Mouse (Mus musculus) liver, embryonic 14 days (tissue): ENCODE results near the gene Pax4. TPM values are rescaled to one million over a fixed set of nuclear protein-coding genes. Genes with fewer than 3 reads are reported as not detected.

Experiments
- polyA plus RNA-seq: library from polyadenylated mRNA; depleted of rRNA; stranded (reverse); fragments of >200 nt; gene quantifications from 2 replicates; pipeline ENCODE4 v1.2.3, GENCODE M21; 2012; rRNA removed

Pax4 gene
- not detected in 2 replicates for polyA plus RNA-seq

DNA sequence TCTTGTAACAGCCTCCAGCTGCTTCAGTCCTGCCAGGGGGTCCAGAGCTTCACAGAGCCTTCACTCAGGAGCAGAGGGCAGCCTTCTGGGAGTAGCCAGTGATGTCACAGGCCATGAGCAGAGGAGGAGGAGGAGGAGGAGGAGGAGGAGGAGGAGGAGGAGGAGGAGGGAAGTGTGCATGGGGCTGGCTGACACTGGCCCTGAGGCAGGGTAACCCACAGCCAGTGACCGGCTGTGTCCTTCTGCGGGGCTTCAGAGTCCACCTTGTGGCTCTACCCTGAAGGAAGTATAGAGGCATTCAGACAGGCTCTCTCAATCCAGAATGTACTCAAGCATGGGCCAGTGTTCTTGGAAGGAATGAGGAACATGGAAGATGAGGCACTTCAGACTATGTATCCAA, at the start of gene Pax4:
Gene Pax4, minus strand, starts transcription at position 101 of the 400 bp plus-strand sequence.

DNA sequence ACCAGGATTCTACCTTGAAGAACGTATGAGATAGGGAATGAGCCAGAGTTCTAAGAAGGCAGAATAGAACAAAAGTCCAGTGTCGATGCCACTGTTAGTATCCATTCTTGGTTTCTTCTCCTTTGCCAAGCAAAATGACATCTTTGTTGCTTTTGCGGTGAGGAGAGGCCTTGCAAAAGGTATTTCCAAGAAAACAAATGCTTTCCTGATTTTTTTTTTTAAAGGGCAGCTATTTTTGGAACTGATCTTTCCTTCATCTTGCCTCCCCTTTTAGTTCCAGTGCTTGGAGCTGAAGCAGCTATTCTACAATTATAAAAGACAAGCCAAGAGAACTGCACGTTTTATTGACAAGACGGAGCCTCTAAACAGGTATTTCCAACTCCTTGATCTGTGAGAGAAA, 25.7 kb upstream of the Pax4 start, which contains the start of gene Snd1:
Gene Snd1, plus strand, starts transcription at position 301 of the 400 bp plus-strand sequence.

DNA sequence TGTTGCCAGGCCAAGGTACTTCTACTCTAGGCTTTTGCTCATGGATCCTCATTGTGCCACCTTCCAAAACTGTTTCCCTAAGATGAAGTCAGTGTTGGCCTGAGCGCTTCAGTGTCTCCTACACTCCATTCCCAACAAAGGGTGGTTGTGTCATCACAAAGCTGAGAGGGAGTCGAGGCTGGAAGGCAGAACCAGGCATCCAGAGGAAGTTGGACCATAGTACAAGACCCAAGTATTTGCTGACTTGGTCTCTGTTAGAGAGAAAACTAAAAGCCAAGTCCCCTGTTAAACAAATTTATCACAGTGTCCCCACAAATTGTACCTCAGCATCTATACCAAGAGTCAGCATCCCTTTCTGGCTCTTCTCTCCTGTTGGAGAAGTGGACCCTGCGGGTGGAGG, 20.9 kb downstream of the Pax4 start, which contains the start of gene Gcc1:
Gene Gcc1, minus strand, starts transcription at position 101 of the 400 bp plus-strand sequence.

DNA sequence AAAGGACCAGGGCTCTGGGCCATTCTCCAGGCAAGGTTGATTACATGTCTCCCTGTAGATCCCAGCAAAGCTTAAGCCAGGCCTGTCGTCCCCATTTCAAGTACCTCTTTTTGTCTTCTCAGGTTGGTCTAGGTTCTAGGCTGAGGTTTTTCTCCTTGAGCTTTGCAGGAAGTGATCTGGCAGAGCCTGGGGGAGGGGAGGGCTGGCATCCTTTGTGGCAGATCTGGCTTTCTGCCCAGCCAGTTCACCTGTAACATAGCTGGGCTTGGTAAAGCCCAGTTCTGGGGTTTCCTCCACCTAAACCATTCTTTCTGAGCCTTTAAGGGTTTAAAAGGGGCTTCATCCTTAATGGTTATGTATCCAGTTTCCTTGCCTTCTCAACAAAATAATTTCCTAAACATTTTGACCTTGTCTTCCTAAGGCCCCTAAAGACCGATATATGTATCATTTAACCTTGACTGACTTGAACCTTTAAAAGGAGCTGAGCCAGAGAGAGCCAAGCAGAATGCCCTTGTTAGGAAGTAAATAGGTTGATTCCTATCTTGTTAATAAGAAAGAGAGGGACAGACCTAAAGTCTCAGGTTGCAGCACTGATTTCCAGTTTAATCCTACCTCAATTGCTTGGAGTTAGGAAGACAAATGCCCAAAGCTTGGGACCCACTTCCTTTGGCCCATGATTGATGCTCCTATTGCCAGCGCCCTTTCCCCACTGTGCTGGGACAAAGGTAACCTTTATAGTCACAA, 21.9 kb downstream of the Pax4 start, which contains the start of gene Fscn3:
Gene Fscn3, plus strand, starts transcription at position 694 of the 744 bp plus-strand sequence.

DNA sequence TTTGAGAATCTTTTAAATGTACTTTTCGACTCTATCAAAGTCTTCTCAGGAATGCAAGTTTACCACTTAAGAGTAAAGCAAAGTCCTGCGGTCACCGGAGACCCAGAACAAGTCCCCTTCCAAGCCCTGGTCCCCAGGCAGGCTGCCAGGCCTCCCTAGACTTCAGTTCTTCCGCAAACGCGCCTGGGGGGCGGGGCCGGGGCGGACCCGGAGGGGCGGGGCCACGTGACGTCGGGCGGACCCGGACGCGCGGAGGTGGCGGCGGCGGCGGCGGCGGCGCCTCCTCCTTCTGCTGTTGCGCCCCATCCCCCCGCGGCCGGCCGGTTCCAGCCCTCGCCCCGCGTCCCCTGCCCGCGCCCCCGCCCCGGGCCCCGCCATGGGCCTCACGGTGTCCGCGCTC, 25.8 kb downstream of the Pax4 start, which contains the start of gene Arf5:
Gene Arf5, plus strand, starts transcription at position 248 of the 400 bp plus-strand sequence.

DNA sequence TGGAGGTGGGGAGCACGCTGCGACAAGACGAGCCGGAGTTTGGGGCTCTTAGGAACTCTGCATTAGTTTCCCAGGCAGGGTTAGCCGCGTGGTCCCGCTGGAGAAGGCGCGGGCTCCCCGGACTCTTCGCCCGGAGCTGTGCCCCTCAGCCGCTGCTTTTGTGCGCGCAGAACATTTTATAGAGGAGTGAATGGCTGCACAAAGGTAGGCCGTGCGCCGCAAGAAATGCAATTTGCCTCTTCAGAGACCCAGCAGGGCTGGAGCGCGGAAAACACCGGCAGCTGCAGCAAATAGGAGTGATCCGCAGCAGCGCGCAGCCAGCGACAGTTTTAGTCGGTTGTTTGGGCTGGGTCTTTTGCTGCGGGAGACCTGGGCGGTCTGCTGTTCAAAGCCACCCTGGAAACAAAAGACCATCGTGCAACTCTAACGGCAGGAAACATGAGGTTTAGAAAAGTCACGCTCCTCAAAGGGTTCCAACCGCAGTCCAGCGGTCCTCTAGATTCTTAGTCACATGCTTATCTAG, 51.4 kb downstream of the Pax4 start, which contains the start of gene Zfp800:
Gene Zfp800, minus strand, starts transcription at position 325 of the 523 bp plus-strand sequence.

Other genes starting within 250 kb of the Pax4 start
- gene Zfp800, start 51.3 kb downstream of the Pax4 start, polyA plus RNA-seq = 9.7 and 10.9 TPM in 2 replicates
- gene Arf5, start 25.8 kb downstream of the Pax4 start, polyA plus RNA-seq = 244 and 326 TPM in 2 replicates
- 0.29 and 0.46 TPM in 2 replicates for gene Fscn3, start 21.6 kb downstream of the Pax4 start, polyA plus RNA-seq
- gene Gcc1, start 21.0 kb downstream of the Pax4 start, polyA plus RNA-seq = 3.2 TPM in 2 replicates
- 35.6 and 36.7 TPM in 2 replicates for gene Snd1, start 25.8 kb upstream of the Pax4 start, polyA plus RNA-seq